Mouse (Mus musculus): ENCODE measurements around the gene Tnrc6b. TPM values are rescaled to one million over a fixed set of nuclear protein-coding genes. Genes with fewer than 3 reads are reported as not detected.
A peak's percentile ranks its signal among the peaks of the same experiment; 100 is the strongest.

The Tnrc6b gene
- polyA plus RNA-seq, 1 experiment: 40.0 TPM

DNA sequence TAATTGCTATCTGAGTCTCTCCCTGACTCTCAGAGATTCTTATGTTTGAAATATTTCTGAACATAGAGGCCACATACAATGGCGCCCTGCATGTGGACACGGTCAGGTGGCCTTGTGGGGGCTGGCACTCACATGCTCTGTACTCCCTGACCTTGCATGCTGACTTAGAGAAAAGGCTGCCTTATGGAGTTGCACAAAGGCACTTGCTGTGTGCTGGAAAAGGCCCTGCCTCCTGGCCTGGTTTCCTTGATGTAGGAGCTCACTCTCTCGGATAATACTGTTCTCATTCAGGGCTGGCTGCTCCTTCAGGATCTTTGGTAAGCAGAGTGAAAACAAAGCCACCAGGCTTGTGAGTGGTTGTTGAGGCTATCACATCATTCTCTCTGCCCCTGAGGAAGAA lies 27.1 kb upstream of the Tnrc6b start:
- H3K4me1 ChIP-seq (ENCODE audit: control insufficient read depth, insufficient read depth, low read length): no peaks in the 10 kb centered on the region
- H3K9me3 ChIP-seq (replicated peaks; ENCODE audit: control insufficient read depth, insufficient read depth, low read length, poor library complexity, severe bottlenecking): no peaks in the 10 kb centered on the region
- no peaks in the 10 kb centered on the region for H3K36me3 ChIP-seq (ENCODE audit: control insufficient read depth, insufficient read depth, low read length, poor library complexity, severe bottlenecking)
- no peak overlapping the region for H3K4me3 ChIP-seq (ENCODE audit: low read depth, low read length)
- H3K9ac ChIP-seq (ENCODE audit: low read depth, poor library complexity, severe bottlenecking): no peak overlapping the region
- H3K27me3 ChIP-seq (ENCODE audit: control insufficient read depth, insufficient read depth, low read length, poor library complexity, severe bottlenecking): no peaks in the 10 kb centered on the region
- no peak overlapping the region for H3K27ac ChIP-seq (ENCODE audit: insufficient read depth, low read length)
- TF ChIP-seq EP300 (IDR thresholded peaks at IDR 0.05; ENCODE audit: insufficient read depth, low read depth, low read length): no peak
- TF ChIP-seq POLR2A (IDR thresholded peaks at IDR 0.05; ENCODE audit: insufficient read depth, low read length): no peak

DNA sequence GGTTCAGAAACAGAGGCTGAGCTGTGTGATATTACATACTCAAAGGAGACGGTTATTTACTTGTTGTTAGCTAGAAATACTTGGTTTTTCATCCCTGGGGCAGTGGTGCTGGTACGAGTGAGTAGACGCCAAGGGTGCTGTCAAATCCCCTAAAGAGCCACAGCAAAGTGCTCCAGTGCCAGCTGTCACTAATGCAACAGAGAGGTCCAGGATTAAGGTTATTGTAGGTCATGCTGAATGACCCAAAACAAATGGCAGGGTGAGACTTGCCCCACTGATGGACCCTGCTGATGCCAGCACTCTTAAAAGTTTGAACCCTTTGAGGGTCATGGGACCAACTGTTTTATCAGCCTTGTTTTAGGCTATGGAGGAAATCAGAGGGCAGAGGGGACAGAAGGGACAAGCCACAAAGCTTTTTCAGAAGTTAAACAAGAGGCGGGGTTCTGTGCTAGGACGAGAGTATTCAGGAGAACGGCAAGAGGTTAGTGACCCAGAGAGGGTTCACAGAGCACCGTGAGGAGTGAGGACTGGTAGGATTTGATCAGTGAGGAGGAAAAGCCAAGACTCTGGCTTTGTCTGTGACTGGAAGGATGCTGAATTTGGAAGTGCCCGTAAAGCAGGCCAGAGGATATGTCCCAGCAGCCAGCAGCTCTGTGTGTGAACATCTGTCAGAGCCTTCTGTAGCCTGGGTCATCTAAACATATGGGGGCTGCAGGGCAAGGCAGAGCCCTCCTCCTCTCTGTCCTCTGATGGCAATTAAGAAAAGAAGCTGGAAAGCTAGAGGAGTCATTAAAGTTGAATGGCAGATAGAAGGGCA lies 26.1 kb upstream of the Tnrc6b start:
- Histone ChIP-seq H3K36me3 (ENCODE audit: control insufficient read depth, insufficient read depth, low read length, poor library complexity, severe bottlenecking) (no peaks in the 10 kb centered on the region), H3K4me3 (ENCODE audit: low read depth, low read length) (no peak overlapping the region), H3K4me1 (ENCODE audit: control insufficient read depth, insufficient read depth, low read length) (no peaks in the 10 kb centered on the region), H3K9me3 (replicated peaks; ENCODE audit: control insufficient read depth, insufficient read depth, low read length, poor library complexity, severe bottlenecking) (no peaks in the 10 kb centered on the region), H3K27me3 (ENCODE audit: control insufficient read depth, insufficient read depth, low read length, poor library complexity, severe bottlenecking) (no peaks in the 10 kb centered on the region), H3K9ac (ENCODE audit: low read depth, poor library complexity, severe bottlenecking) (no peak overlapping the region), H3K27ac (ENCODE audit: insufficient read depth, low read length) (no peak overlapping the region)
- TF ChIP-seq EP300 (IDR thresholded peaks at IDR 0.05; ENCODE audit: insufficient read depth, low read depth, low read length): no peak
- TF ChIP-seq POLR2A (IDR thresholded peaks at IDR 0.05; ENCODE audit: insufficient read depth, low read length): no peak
- TF ChIP-seq CTCF (IDR thresholded peaks at IDR 0.05; ENCODE audit: low read depth, low read length): no peak

DNA sequence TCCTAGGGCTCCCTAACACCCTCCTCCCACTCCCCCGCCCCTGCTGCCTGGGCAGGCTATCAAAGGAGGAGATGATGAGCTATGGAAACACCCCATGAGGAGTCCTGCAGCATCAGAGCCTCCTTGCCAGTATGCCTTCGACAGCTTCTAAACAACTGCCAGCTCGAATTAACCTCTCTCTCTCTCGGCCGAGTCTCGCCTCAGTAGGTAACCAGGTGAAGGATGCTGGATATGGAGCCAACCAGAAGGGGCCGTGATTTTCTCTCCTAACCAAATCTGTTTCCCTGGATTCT lies 25.6 kb upstream of the Tnrc6b start:
- Histone ChIP-seq H3K36me3 (ENCODE audit: control insufficient read depth, insufficient read depth, low read length, poor library complexity, severe bottlenecking) (no peaks in the 10 kb centered on the region), H3K4me1 (ENCODE audit: control insufficient read depth, insufficient read depth, low read length) (no peaks in the 10 kb centered on the region), H3K9ac (ENCODE audit: low read depth, poor library complexity, severe bottlenecking) (no peak overlapping the region), H3K9me3 (replicated peaks; ENCODE audit: control insufficient read depth, insufficient read depth, low read length, poor library complexity, severe bottlenecking) (no peaks in the 10 kb centered on the region), H3K27me3 (ENCODE audit: control insufficient read depth, insufficient read depth, low read length, poor library complexity, severe bottlenecking) (no peaks in the 10 kb centered on the region), H3K4me3 (ENCODE audit: low read depth, low read length) (no peak overlapping the region), H3K27ac (ENCODE audit: insufficient read depth, low read length) (no peak overlapping the region)
- no peak for TF ChIP-seq CTCF (IDR thresholded peaks at IDR 0.05; ENCODE audit: low read depth, low read length)
- no peak for TF ChIP-seq POLR2A (IDR thresholded peaks at IDR 0.05; ENCODE audit: insufficient read depth, low read length)
- no peak for TF ChIP-seq EP300 (IDR thresholded peaks at IDR 0.05; ENCODE audit: insufficient read depth, low read depth, low read length)

DNA sequence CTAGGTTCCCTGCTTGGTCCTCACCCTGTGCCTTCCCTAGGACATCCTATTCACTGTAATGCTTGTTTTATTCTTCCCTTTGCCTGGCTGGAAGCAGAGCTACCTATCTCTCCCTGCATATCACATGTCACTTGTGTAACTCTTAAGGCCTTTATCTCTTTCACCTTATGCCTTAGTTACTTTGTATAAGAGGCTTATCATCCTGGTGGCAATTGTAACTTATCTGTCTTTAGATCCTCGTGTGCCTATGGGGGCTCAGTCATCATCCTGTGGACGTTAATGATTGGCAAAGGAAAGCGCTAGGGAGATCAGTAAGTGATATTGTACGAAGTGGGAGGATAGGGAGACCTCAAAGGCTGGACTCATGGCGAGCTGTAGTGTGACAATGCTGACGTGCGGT lies 22.6 kb upstream of the Tnrc6b start:
- Histone ChIP-seq H3K4me3 (ENCODE audit: low read depth, low read length) (no peak overlapping the region), H3K4me1 (ENCODE audit: control insufficient read depth, insufficient read depth, low read length) (no peaks in the 10 kb centered on the region), H3K9me3 (replicated peaks; ENCODE audit: control insufficient read depth, insufficient read depth, low read length, poor library complexity, severe bottlenecking) (no peaks in the 10 kb centered on the region), H3K36me3 (ENCODE audit: control insufficient read depth, insufficient read depth, low read length, poor library complexity, severe bottlenecking) (no peaks in the 10 kb centered on the region), H3K27ac (ENCODE audit: insufficient read depth, low read length) (no peak overlapping the region), H3K9ac (ENCODE audit: low read depth, poor library complexity, severe bottlenecking) (no peak overlapping the region), H3K27me3 (ENCODE audit: control insufficient read depth, insufficient read depth, low read length, poor library complexity, severe bottlenecking) (no peaks in the 10 kb centered on the region)
- no peak for TF ChIP-seq EP300 (IDR thresholded peaks at IDR 0.05; ENCODE audit: insufficient read depth, low read depth, low read length)

DNA sequence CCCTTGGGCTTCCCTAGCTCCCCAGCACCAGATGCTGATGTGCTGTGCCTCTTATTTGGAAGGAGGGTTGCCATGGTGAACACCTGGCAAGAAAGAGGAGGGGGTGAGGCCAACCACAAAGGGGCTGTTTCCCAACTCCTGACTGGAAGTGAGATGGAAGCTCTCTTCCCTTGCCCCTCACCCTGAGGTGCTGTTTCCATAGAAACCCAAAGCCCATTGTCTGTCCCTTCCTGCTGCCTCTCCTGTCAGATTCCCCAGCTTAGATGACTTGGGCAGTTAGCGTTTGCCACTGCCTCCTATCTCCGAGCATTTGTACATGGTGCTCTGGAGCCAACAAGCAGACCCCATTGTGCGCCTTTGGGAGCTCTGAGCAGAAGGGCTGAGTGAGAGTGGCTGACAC lies 17.6 kb upstream of the Tnrc6b start:
- H3K9ac ChIP-seq (ENCODE audit: low read depth, poor library complexity, severe bottlenecking): no peak overlapping the region
- no peak for TF ChIP-seq EP300 (IDR thresholded peaks at IDR 0.05; ENCODE audit: insufficient read depth, low read depth, low read length)
- TF ChIP-seq POLR2A (IDR thresholded peaks at IDR 0.05; ENCODE audit: insufficient read depth, low read length): no peak
- TF ChIP-seq CTCF (IDR thresholded peaks at IDR 0.05; ENCODE audit: low read depth, low read length): no peak
- no peaks in the 10 kb centered on the region for H3K4me1 ChIP-seq (ENCODE audit: control insufficient read depth, insufficient read depth, low read length)
- no peak overlapping the region for H3K27ac ChIP-seq (ENCODE audit: insufficient read depth, low read length)
- H3K4me3 ChIP-seq (ENCODE audit: low read depth, low read length): no peak overlapping the region
- H3K27me3 ChIP-seq (ENCODE audit: control insufficient read depth, insufficient read depth, low read length, poor library complexity, severe bottlenecking): no peaks in the 10 kb centered on the region
- no peaks in the 10 kb centered on the region for H3K36me3 ChIP-seq (ENCODE audit: control insufficient read depth, insufficient read depth, low read length, poor library complexity, severe bottlenecking)
- H3K9me3 ChIP-seq (replicated peaks; ENCODE audit: control insufficient read depth, insufficient read depth, low read length, poor library complexity, severe bottlenecking): no peaks in the 10 kb centered on the region

DNA sequence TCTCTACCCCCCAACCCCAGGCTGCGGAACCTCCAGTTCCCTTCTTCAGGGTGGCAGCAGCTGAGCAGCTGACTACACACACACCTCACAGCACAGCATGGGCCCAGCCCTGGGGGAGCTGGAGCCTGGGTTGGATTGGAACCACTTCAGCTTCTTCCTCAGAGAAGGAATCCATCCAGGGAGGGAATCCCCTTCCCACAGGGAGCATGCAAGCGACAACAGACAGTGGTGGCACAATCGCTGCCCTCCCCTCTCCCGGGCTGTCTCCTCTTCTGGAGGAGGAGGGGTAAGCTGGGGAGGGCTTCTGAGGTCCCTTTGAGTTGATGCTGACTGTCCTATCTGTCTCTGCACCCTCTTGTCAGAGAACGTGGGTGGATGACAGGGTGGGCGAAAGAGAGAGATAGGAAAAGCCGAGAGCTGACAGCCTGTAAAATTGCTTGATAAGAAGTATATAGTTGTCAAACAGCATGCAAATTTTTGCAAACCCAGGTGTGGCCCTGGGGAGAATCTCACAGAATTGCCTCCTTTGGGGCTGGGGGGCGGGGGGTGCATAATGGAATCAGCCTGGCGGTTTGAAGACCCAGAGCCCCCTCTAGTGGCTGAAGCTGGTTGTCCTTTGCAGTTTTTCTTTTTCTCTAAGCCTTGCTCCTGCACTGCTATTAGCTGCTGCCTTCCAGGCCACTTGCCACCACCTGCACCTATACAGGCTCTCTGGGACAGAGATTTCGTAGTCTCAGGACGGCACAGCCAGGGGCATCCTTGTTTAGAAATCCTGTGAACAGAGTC lies 16.8 kb upstream of the Tnrc6b start:
- Histone ChIP-seq H3K27me3 (ENCODE audit: control insufficient read depth, insufficient read depth, low read length, poor library complexity, severe bottlenecking) (no peaks in the 10 kb centered on the region), H3K4me1 (ENCODE audit: control insufficient read depth, insufficient read depth, low read length) (no peaks in the 10 kb centered on the region), H3K9me3 (replicated peaks; ENCODE audit: control insufficient read depth, insufficient read depth, low read length, poor library complexity, severe bottlenecking) (no peaks in the 10 kb centered on the region), H3K27ac (ENCODE audit: insufficient read depth, low read length) (no peak overlapping the region), H3K9ac (ENCODE audit: low read depth, poor library complexity, severe bottlenecking) (no peak overlapping the region), H3K4me3 (ENCODE audit: low read depth, low read length) (no peak overlapping the region), H3K36me3 (ENCODE audit: control insufficient read depth, insufficient read depth, low read length, poor library complexity, severe bottlenecking) (no peaks in the 10 kb centered on the region)
- TF ChIP-seq CTCF (IDR thresholded peaks at IDR 0.05; ENCODE audit: low read depth, low read length) (peak; percentile 61), POLR2A (IDR thresholded peaks at IDR 0.05; ENCODE audit: insufficient read depth, low read length) (no peak), EP300 (IDR thresholded peaks at IDR 0.05; ENCODE audit: insufficient read depth, low read depth, low read length) (no peak)

Data from ES-Bruce4 (cell line).